Mouse (Mus musculus) spleen, embryonic (tissue): Measurements from ENCODE around the gene Selenom.

Experiments used
- CTCF ChIA-PET: fragments of 350-600 bp; sonication (Branson Sonifier 250); formaldehyde crosslinking; loops from one replicate; lab custom pipeline; 2022; lab: Charles Lee

Gene Selenom

GRCm38 (mm10) chr11:3510321-3510720 lies 4.2 kb upstream of the Selenom start:
- CTCF ChIA-PET: interaction anchor here (0.5 kb wide), 1 partner anchor 120 kb away, joined by 3 read pairs; no protein-coding TSS in a partner anchor

- CTCF ChIA-PET: no interaction called here
Observed at GRCm38 (mm10) chr11:3513291-3513690, 1.2 kb upstream of the Selenom start.

GRCm38 (mm10) chr11:3515216-3515615 lies 732 bp downstream of the Selenom start:
- CTCF ChIA-PET: interaction anchor here (1.3 kb wide), 1 partner anchor 26 kb away, joined by 3 read pairs; no protein-coding TSS in a partner anchor

GRCm38 (mm10) chr11:3515637-3516036 lies 1.2 kb downstream of the Selenom start:
- CTCF ChIA-PET: no interaction called here

- CTCF ChIA-PET: no interaction called here
Observed at GRCm38 (mm10) chr11:3516121-3516520, 1.6 kb downstream of the Selenom start.

- CTCF ChIA-PET: no interaction called here
Observed at GRCm38 (mm10) chr11:3516859-3517845, 2.7 kb downstream of the Selenom start.

GRCm38 (mm10) chr11:3517846-3518732 lies 3.6 kb downstream of the Selenom start:
- CTCF ChIA-PET: no interaction called here

- CTCF ChIA-PET: no interaction called here
Observed at GRCm38 (mm10) chr11:3519051-3519726, 4.7 kb downstream of the Selenom start.

- CTCF ChIA-PET: no interaction called here
Observed at GRCm38 (mm10) chr11:3519756-3520398, 5.4 kb downstream of the Selenom start.

GRCm38 (mm10) chr11:3520919-3521318 lies 6.4 kb downstream of the Selenom start:
- CTCF ChIA-PET: no interaction called here

- CTCF ChIA-PET: interaction anchor here (0.6 to 0.7 kb wide), 2 partner anchors 83 to 150 kb away, joined by 3 to 5 read pairs; no protein-coding TSS in a partner anchor
Observed at GRCm38 (mm10) chr11:3521339-3522224, 7.1 kb downstream of the Selenom start.

GRCm38 (mm10) chr11:3522285-3523000 lies 8.0 kb downstream of the Selenom start:
- CTCF ChIA-PET: interaction anchor here (0.7 kb wide), 1 partner anchor 149 kb away, joined by 5 read pairs; no protein-coding TSS in a partner anchor

- CTCF ChIA-PET: no interaction called here
Observed at GRCm38 (mm10) chr11:3523840-3524582, 9.5 kb downstream of the Selenom start.

GRCm38 (mm10) chr11:3525560-3525959 lies 11.1 kb downstream of the Selenom start:
- CTCF ChIA-PET: no interaction called here

- CTCF ChIA-PET: interaction anchor here (0.5 kb wide), 1 partner anchor 244 kb away, joined by 18 read pairs; no protein-coding TSS in a partner anchor
Observed at GRCm38 (mm10) chr11:3526207-3526606, 11.7 kb downstream of the Selenom start.

- CTCF ChIA-PET: no interaction called here
Observed at GRCm38 (mm10) chr11:3526979-3527738, 12.7 kb downstream of the Selenom start.

GRCm38 (mm10) chr11:3527766-3528165 lies 13.3 kb downstream of the Selenom start:
- CTCF ChIA-PET: no interaction called here
